Mouse (Mus musculus): ENCODE data around the gene Utp11. TPM values are rescaled to one million over a fixed set of nuclear protein-coding genes. Genes with fewer than 3 reads are reported as not detected.

Gene Utp11
- total RNA-seq, 2 experiments from 2014 or later, result 11.6 to 12.0 TPM

- intact Hi-C loops (cut with DNase I), result no loop called here
- no peak for DNase-seq
Observed at GRCm38 (mm10) chr4:124646591-124646990, 46.8 kb downstream of the Utp11 start.

GRCm38 (mm10) chr4:124644974-124645433 is 48.4 kb downstream of the Utp11 start:
- intact Hi-C loops (cut with DNase I), result no loop called here
- peak in 1 of 2 experiments; percentile 20 for DNase-seq

GRCm38 (mm10) chr4:124643859-124644258 is 49.5 kb downstream of the Utp11 start:
- DNase-seq, result no peak
- intact Hi-C loops (cut with DNase I), result no loop called here

GRCm38 (mm10) chr4:124639715-124640114 is 53.7 kb downstream of the Utp11 start:
- intact Hi-C loops (cut with DNase I), result no loop called here

GRCm38 (mm10) chr4:124633281-124633680 is 60.1 kb downstream of the Utp11 start:
- DNase-seq, result peak; percentile 58 to 70
- intact Hi-C loops (cut with DNase I), result no loop called here

More at GRCm38 (mm10) chr4:124639715-124640114, 53.7 kb downstream of the Utp11 start:
- no peak for DNase-seq

GRCm38 (mm10) chr4:124632856-124633255 is 60.5 kb downstream of the Utp11 start:
- no peak for DNase-seq
- intact Hi-C loops (cut with DNase I), result no loop called here

- intact Hi-C loops (cut with DNase I), result no loop called here
- no peak for DNase-seq
Observed at GRCm38 (mm10) chr4:124631456-124631855, 61.9 kb downstream of the Utp11 start.

Small RNA genes within 50 kb of the gene (microRNA-seq; reads per million reads assigned to microRNA genes)
- gene Gm24721, result 0 reads per million in 2 experiments
- gene Mir697, result 0 reads per million in 2 experiments

Other genes with a start within 250 kb of the Utp11 start
- not detected for gene 3100002H09Rik, start 82.8 kb downstream of the Utp11 start, total RNA-seq (2021)
- under 1 TPM in 1 of 2 experiments, not detected in 1; 0.07 TPM for gene Pou3f1, start 36.8 kb downstream of the Utp11 start, total RNA-seq (2021)
- 10 to 100 TPM; 13.0 to 13.9 TPM for gene Fhl3, start 7.1 kb upstream of the Utp11 start, total RNA-seq (2021)
- gene Sf3a3, start 21.2 kb upstream of the Utp11 start, total RNA-seq (2021), result 10 to 100 TPM; 19.2 to 21.5 TPM
- 10 to 100 TPM; 12.5 to 13.6 TPM for gene Inpp5b, start 48.2 kb upstream of the Utp11 start, total RNA-seq (2021)
- gene Mtf1, start 108.5 kb upstream of the Utp11 start, total RNA-seq (2021), result 10 to 100 TPM; 12.8 to 15.7 TPM
- gene Yrdc, start 157.1 kb upstream of the Utp11 start, total RNA-seq (2021), result 10 to 100 TPM; 17.5 to 17.9 TPM
- 10 to 100 TPM; 23.9 to 24.8 TPM for gene 1110065P20Rik, start 157.6 kb upstream of the Utp11 start, total RNA-seq (2021)
- under 1 TPM; 0.10 to 0.17 TPM for gene Maneal, start 168.6 kb upstream of the Utp11 start, total RNA-seq (2021)
- gene Epha10, start 187.3 kb upstream of the Utp11 start, total RNA-seq (2021), result not detected
- 10 to 100 TPM in 1 of 2 experiments, 1 to 10 TPM in 1; 9.8 to 10.2 TPM for gene 9930104L06Rik, start 243.4 kb upstream of the Utp11 start, total RNA-seq (2021)
- 1 to 10 TPM; 3.6 to 7.0 TPM for gene Cdca8, start 245.7 kb upstream of the Utp11 start, total RNA-seq (2021)

All from heart, postnatal 14 days (tissue).